Mouse (Mus musculus) adipocyte (in vitro differentiated cells): Measurements from ENCODE around the gene Ddx27.
A peak's percentile ranks its signal among the peaks of the same experiment; 100 is the strongest.

Source experiments
- DNase-seq: peaks from one replicate; pipeline ENCODE4 v3.0.0-alpha.2; 2016; ENCODE audit warnings: low spot score

The Ddx27 gene

DNA sequence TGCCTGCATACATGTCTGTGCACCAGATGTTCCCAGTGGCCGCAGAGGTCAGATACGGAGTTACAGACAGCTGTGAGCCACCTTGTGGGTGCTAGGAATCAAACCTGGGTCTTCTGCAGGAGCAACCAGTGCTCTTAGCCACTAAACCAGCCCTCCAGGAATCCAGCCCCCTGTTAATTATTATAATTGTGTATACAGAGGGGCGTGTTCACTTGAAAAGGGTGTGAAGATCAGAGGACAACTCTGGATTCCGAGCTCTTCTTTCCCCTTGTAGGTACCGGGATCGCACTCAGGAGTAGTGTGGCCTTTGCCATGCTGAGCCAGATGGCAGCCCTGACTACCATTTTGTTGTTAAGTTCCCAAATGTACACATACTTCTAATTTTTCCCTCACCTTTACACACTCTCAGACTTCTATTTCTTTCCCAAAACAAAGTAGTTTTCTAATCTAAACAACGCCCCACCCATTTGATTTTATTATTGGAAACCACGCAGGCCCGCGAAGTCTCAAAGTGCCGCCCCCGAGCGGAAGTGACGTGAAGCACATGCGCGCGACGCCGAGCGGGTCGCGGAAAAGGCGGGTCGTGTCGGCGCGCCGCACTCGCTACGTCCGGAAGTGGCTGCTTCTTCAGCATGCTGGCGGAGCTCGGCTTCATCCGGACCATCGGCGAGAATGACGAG, at the start of gene Ddx27:
Gene Ddx27 (plus strand): TSS at position 492 of the 680 bp plus-strand sequence.
- peak; percentile 94 for DNase-seq

DNA sequence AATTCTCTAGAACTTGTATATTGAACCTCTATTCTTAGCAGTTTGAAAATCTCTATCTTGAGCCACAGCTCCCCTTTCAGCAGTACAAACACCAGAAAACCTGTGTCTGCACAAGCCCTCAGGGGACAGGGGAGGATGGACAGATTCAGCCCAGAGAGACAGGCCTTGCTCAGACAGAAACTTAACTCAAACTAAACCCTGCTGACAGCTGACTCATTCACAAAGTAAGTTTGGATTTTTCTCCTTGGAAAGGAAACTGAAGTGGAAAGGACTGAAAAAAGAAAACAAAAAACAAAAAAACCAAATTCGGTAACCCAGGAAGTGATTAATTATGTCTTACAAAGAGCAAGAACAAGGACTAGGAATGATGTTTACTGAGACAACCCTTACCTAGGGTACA, 41.8 kb upstream of the Ddx27 start:
- DNase-seq, result peak; percentile 47

DNA sequence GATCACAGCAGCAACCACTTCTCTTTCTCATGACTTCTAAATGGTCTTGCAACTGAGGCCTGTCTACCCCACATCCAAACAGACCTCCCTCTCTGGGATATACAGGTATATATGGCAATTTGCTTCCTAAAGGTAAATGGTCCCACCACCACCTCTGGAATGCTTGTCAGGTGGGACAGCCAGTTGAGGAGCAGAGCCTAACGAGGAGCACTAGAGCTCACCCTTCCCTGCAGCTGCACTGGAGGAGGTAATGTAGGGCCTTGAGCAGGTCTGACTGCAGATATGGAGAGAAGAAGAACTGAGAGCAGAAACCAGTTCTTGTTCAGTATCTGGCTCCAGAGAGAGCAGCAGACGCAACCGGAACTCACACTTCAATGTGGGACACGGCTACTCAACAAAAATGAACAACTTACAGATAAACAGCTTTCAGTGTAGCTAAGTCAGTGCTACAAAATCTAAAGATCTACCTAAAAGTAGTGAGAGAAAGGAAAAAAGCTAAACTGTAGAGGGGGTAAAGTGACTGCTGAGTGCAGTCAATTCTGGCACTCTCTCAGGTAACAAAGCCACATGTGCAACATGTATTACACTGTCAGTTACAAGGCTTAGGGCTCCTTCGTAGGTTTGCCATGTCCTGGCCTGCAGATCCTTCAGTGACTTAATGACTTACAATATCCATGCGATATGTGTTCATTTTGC, 40.7 kb upstream of the Ddx27 start:
- no peak for DNase-seq

DNA sequence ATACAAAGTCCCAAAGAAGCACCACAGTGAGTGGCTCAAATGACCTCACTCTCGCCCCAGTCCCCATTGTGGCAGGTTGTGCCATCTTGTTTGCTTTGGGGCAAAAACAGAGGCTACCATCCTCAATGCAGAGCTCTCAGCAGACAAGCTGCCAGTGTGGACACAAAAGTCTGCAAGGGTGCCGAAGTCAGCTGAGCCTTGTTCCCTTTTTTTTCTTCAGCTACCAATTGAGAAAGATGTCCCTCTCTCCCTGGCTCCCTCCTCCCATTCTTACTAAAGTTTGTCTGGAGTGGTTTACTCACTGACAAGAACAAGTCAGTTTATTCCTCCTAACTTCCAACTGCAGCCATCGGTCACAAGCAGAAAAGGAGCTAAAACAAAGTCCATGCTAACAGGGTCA, 38.6 kb upstream of the Ddx27 start:
- DNase-seq, result peak; percentile 76

DNA sequence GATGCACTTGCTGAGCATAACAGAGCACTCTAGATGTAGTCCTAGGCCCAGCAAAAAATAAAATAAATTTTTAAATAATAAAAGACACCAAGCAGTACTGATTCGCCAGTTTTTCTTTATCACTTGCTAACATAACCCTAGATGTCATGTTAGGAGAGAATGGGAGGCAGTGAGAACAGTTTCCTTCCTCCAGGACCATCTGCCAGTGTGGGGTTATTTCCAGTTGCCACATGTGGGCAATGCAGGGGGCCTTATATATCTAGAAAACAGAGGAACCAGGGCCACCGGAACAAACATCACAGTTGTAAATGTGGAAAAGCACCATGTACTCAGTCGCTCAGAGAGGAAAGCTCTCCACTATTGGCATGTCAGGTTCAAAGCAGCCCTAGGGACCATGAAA, 37.5 kb upstream of the Ddx27 start:
- no peak for DNase-seq

DNA sequence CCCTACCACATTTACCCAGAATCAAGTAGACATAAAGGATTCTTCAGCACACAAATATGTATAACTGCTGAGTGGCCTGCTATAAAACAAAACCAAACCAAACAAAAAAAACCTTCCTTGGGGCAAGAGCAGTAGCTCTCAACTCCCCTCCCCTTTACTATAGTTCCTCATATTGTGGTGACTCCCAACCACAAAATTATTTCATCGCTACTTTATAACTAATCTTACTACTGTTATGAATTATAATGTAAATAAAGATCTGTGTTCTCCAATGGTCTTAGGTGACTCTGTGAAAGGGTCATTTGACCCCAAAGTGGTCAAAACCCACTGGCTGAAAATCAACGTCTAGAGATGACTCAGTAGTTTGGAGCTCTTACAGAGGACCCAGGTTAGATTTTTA, 34.8 kb upstream of the Ddx27 start:
- no peak for DNase-seq

DNA sequence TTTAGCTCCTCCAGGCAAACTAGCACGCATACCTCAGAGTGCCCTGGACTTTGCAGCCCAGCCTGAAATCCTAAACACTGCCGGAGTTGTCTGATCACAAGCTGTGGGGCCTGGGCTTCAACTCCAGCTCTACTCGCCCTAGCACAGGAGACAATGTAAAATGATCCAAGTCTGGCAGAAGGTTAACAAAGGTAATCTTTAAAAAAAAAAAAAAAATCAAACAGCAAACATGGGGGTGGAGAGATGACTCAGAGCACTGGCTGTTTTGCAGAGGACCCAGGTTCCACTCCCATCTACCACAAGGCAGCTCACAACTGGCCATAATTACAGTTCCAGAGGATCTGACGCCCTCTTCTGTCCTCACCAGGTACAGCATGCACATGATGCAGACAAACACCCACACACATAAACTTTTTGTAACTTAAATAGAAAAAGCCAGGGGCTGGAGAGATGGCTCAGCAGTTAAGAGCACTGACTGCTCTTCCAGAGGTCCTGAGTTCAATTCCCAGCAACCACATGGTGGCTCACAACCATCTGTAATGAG, 31.6 kb upstream of the Ddx27 start:
- no peak for DNase-seq

DNA sequence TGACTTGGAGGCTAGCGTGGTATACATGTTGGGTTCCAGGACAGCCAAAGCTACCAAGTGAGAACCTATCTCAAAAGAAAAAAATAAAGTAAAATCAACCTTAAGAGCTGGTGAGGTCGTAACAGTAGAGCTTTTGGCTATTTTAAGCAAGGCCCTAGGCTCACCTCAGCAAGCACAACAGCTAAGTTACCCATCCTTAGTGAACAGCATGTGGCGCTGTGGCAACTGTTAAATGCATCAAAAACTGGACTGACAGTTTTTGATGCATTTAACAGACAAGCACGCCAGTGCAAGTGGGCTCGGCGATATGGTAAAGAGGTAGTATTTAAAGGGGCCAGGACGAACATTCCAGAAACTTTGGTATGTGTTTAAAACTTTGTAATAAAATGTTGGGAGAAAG, 24.1 kb upstream of the Ddx27 start:
- DNase-seq, result no peak

DNA sequence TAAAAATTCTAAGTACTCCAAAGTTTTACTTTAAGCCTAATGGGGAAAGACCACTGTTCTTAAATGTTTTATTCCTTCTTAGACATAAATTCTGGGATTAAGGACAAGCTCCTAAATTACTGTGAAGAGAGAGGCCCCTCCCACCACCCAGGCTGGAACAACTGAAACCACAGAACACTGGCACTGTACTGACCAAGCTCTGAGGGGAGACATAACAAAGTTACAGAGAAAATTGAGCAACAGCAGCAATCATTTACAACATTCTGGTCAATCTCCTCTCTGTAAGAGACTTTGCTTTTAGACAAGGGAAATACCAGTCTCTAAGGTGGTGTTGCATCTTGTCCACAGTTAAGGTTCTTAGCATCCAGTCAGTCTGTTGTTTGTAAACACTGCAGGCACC, 23.0 kb upstream of the Ddx27 start:
- peak; percentile 73 for DNase-seq

DNA sequence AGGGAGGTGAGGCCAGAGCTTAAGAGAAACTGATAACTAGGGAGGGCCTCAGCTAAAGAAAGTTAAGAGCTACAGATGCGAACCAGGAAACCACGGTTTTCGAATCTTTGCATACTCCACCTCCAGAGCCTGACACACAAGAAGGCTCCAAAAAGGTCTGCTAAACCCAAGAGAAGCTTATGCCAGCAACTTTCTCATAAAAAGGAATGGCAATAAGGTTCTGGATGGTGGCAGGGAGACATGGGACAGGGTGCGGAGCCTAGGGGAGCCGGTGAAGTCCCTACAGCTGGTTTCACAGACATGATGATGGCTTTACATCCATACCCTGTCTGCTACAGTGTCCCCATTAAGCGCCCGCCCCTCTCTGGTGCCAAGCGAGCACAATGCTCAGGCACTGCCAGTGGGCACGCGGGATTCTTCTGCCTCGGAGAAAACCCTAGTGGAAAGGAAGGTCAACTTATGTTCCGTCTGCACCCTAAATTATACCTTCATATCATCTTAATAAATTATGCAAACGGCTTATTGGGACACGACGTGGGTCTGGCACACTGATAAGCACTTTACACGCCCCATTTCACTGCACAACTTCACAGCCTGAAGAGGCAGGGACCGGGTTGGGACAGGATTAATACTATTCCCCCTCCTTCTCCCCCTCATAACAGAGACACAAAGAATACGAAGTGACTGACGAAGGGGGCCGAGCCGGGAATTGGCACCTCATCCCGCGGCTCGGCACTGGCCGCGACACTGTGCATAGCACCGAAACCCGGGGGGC, 19.8 kb upstream of the Ddx27 start:
- DNase-seq, result peak; percentile 45

DNA sequence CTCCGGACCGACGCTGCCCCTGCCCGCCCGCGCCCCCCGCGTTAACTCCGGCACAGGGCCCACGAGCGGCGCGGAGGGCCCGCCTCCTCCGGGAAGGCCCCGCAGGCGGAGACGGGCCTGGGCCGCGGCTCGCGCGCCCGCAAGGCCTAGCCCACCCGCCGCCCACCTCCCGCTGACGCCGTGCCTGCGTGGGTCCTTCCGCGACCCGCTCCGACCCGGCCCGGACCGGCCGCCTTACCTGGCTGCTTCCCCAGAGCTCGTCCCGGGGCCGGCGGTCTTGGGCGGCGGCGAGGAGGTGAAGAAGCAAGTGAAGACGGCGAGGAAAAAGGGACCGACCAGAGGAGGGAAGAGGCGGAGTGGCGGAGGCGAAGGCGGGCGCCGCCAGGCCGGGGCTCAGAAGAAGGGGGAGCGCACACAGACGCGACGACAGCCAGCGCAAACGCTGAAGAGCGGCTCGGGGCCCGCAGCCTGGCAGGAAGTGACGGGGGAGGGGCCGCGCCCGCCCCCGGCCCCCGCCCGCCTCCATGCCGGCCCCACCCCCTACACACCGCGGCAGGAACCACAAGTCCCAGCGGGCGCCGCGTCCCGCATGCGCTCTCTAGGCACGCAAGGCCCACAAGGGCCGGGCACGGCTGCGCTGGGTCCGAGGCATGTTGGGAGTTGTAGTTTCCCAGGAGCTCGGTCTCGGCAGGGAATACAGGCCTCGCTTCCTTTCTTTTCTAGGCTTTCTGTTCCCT, 19.0 kb upstream of the Ddx27 start, which contains the start of gene Stau1:
Gene Stau1 (minus strand): TSS at position 504 of the 737 bp plus-strand sequence.
- DNase-seq, result peak; percentile 98

DNA sequence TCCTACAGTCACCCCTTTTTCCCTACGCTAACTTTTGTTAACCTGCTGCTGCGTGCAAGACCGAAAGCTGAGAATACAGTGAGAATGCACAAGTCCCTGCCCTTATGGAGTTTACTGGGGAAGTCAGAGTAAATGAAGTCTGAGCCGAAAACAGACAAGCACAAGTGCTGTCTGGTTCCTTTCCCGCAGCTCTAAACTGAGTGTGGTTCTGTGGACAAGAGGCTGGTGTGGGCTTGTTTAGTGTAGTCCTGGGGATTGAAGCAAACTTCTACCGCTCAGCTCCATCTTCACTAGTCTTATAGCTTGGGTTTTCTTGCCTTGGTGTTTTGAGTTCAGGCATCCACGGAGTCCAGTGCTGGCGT, 18.5 kb upstream of the Ddx27 start:
- DNase-seq, result no peak

DNA sequence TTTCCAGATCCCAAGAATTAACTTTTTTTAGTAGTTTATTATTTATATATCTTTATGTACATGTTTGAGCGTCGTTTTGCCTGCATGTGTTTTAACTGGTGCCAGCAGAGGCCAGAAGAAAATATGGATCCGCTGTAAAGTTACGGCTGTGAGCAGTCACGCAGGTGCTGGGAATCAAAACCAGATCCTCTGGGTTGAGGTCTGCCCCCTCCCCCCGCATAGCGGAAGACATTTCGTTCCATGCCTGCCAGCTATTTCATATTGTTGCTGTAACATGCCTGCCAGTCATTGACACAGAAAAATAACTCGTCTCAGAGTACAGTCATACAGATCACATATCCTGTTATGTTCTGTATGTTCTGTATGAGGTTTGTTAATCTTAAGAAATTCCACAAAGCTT, 13.5 kb upstream of the Ddx27 start:
- DNase-seq, result no peak

DNA sequence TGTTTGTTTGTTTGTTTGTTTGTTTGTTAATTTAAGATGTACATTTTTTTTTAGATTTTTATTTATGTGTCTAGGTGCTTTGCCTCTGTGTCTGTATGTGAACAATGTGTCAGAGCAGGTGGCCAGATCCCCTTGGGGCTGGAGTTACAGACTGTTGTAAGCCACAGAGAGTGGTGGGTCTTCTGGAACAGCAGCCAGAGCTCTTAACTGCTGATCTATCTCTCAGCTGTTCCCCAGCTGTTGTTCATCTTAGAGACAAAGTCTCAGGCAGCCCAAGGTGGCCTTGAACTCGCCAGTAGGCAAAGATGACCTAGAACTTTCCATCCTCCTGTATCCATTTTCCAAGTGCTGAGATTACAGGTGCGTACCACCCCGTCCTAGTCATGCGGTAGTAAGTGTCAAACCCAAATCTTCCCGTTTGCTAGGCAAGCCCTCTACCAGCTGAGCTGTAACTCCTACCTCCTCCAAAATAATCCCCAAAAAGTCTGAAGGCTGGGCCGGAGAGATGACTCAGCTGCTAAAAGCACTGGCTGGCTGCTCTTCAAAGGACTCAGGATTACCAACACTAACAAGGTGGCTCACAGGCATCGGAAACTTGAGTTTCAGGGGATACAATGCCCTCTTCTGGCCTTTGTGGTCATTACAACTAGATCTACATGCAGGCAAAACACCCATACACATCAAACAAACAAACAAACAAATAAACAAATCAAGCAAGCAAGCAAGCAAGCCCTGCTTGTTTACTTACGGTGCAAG, 10.7 kb upstream of the Ddx27 start:
- DNase-seq, result peak; percentile 80

DNA sequence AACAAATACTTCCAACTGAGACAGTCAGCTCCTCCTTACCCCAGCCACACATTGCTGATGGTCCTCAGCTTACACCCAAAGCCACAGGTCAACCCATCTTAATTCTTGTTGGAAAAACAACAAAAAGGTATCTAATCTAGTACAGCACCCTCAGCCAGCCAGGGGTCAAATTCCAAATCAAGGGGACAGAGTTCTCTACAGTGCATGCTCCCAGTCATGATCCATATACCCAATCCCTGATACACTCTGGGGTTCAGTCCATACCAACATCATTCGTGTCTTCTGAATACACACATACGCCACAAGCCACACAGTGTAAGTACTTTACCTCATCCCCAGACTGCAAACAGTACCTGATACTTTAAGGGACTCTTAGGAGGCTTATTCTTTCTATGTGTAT, 8.6 kb upstream of the Ddx27 start:
- no peak for DNase-seq

DNA sequence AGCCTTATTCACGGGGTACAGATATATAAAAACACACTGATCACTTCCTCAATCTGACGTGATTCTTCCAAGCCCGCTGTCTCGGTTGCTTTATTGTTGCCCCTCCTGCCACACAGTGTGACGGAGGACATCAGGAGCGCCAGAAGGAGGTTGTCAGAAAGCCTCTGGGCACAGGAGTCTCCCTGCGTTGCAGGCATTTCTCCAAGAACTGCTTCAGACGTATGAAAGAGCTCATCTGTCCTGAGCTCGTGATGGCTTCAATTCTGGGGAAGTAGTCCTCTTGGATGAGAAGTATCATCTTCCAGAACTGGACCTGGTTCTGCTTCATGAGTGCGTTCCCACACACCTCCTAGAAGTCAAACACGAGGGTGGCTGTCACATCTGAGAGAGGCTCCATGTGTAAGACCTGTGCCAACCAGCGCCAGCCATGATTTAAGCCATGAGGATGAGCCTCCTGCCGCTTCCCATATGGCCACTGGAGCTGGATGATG, 7.9 kb upstream of the Ddx27 start:
- DNase-seq, result no peak

DNA sequence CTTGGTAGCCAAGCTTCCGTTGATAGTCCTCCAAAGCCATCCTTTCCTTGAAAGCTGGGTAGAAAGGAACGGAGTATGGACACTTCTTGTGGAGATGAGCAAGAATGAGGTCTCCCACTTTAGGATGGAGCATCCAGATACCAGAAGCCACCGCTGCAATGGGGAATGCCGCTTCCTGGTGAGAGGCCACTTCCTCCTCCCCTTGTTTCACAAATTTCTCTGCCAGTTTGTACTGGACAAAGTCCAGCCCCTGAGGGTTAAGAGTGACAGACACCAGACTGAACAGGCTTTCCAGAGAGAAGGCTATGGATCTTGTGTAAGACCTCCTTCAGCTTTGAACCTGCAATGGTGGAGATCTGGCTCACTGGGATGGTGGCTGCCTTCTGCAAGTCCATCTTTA, 7.4 kb upstream of the Ddx27 start:
- DNase-seq, result peak; percentile 66

DNA sequence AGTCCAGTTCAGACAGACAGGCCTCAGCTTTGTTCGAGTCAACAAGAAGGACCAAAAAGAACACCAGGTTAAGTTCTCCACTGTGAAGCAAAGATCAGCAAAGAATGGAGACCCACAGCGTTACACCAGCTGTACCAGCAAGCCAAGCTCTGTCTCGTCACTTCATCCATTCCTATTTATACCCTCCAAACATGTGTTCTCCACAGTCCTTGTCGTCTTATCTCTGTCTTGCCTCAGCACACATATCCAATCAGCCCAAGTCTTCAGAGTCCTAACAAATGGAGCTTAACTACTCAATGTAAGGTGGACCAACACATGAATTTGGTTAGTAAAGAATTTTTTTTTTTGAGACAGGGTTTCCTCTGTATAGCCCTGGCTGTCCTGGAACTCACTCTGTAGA, 5.5 kb upstream of the Ddx27 start:
- no peak for DNase-seq

DNA sequence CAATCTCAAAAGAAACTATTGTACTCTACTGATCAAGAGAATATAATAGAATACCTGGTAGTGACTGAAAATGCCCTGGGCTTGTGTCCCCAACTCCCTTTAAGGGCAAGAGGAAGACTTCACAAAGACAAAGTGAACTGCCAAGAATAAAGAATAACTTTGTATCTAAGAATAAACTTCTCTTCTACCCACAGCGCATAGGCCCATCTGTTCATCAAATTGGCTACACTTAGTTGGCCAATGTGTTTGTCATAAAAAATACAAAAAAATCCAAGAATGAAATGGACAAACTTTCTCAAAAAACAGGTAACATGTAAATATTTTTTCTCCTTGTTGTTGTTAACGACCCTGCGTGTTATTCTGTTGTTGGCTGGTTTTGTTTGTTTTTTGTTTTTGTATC, 4.4 kb upstream of the Ddx27 start:
- DNase-seq, result no peak

DNA sequence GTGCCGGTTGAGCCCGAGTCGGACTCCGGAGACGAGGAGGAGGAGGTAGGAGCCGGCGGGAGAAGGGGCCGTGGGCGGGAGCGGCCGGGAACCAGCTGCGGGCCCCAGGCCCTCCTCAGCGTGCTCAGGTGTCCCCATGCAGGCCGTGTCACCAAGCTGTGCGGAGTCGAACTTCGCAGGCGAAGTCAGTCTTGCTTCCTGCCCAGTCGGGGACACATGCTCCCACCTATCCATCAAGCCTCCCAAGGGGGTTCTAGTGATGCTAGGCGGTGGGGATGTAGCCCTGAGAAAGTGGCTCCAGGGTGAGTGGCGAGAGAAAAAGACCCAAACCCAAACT, 357 bp downstream of the Ddx27 start:
- no peak for DNase-seq

DNA sequence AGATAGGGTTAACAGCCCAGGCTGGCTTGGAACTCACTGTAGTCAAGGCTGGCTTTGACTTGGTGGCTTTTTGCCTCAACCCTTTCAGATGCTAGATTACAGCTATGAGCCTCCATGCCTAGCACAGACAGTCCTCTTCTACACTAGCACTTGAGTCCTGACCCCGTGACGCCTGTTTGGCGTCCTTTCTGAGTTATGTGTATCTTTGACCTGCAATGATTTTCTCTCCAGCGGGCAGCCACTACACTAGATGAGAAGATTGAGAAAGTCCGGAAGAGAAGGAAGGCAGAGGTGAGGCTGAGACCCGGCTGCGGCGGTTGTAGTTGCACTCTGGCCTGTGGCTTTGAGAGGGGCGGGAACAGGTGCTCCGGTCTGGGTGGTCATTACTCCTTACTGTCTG, 4.4 kb downstream of the Ddx27 start:
- DNase-seq, result peak; percentile 90
